ENCODE assay signal across 8 mouse cellular contexts in genomic region chr8:123224278-123225266, GRCm38 (mm10). TPM values are rescaled to one million over a fixed set of nuclear protein-coding genes. Genes with fewer than 3 reads are reported as not detected.
DNase-seq lines count a peak whose midpoint lies in the region; ATAC-seq and TF ChIP-seq lines count a peak whose summit lies in the region.

Gene Cdk10 (plus strand): TSS chr8:123224842.

- no peak for TF ChIP-seq EP300 in ES-Bruce4 (IDR thresholded peaks at IDR 0.05; ENCODE audit: insufficient read depth, low read depth, low read length)

- H3K4me1 ChIP-seq in ES-Bruce4 (ENCODE audit: control insufficient read depth, insufficient read depth, low read length) = no peaks in the 10 kb centered on the region
- peaks cover 10% of the 10 kb centered on the region for H3K4me1 ChIP-seq in forebrain, embryonic 14.5 days (ENCODE audit: control insufficient read depth, insufficient read depth, low read length)
- H3K4me1 ChIP-seq in neural tube, embryonic 15.5 days = peaks cover 19% of the 10 kb centered on the region

- intact Hi-C loops in heart, postnatal 14 days (cut with DNase I) = loop anchor here (1.0 kb wide), 1 partner anchor 30 kb away; the partner anchor contains the start of genes Vps9d1 and Zfp276

- no peaks in the 10 kb centered on the region for H3K27me3 ChIP-seq in ES-Bruce4 (ENCODE audit: control insufficient read depth, insufficient read depth, low read length, poor library complexity, severe bottlenecking)
- H3K27me3 ChIP-seq in forebrain, embryonic 14.5 days (replicated peaks; ENCODE audit: control insufficient read depth, insufficient read depth, low read length) = no peaks in the 10 kb centered on the region
- no peaks in the 10 kb centered on the region for H3K27me3 ChIP-seq in neural tube, embryonic 15.5 days (replicated peaks)

- peak; percentile 85; the same call in 1 of the 2 replicates for ATAC-seq in cerebellum, adult (ENCODE audit: insufficient number of reproducible peaks, low FRiP score, low TSS enrichment)
- ATAC-seq in forebrain, embryonic 14.5 days = peak; percentile 95
- ATAC-seq in neural tube, embryonic 15.5 days (ENCODE audit: low FRiP score) = peak; percentile 90

- peak within 1 kb of the TSS; percentile 38; the same call in 1 of the 2 replicates for H3K27ac ChIP-seq in ES-Bruce4 (ENCODE audit: insufficient read depth, low read length)
- peak within 1 kb of the TSS; percentile 72 for H3K27ac ChIP-seq in forebrain, embryonic 14.5 days (ENCODE audit: low read depth, low read length)
- peak within 1 kb of the TSS; percentile 90 for H3K27ac ChIP-seq in neural tube, embryonic 15.5 days (replicated peaks)

- H3K4me3 ChIP-seq in ES-Bruce4 (ENCODE audit: low read depth, low read length) = peak within 1 kb of the TSS; percentile 88
- H3K4me3 ChIP-seq in forebrain, embryonic 14.5 days (ENCODE audit: low read depth, low read length) = peak within 1 kb of the TSS; percentile 82
- H3K4me3 ChIP-seq in neural tube, embryonic 15.5 days (replicated peaks) = peak within 1 kb of the TSS; percentile 82

- H3K9me3 ChIP-seq in ES-Bruce4 (replicated peaks; ENCODE audit: control insufficient read depth, insufficient read depth, low read length, poor library complexity, severe bottlenecking) = no peaks in the 10 kb centered on the region
- H3K9me3 ChIP-seq in forebrain, embryonic 14.5 days (replicated peaks; ENCODE audit: control insufficient read depth, low read length) = no peaks in the 10 kb centered on the region
- no peaks in the 10 kb centered on the region for H3K9me3 ChIP-seq in neural tube, embryonic 15.5 days (replicated peaks)

- H3K36me3 ChIP-seq in ES-Bruce4 (ENCODE audit: control insufficient read depth, insufficient read depth, low read length, poor library complexity, severe bottlenecking) = peaks cover 11% of the 10 kb centered on the region; the same call in 1 of the 2 replicates
- H3K36me3 ChIP-seq in forebrain, embryonic 14.5 days (ENCODE audit: control insufficient read depth, insufficient read depth, low read length) = peaks cover 31% of the 10 kb centered on the region
- peaks cover 24% of the 10 kb centered on the region for H3K36me3 ChIP-seq in neural tube, embryonic 15.5 days

- peak within 1 kb of the TSS; percentile 66 for H3K4me2 ChIP-seq in forebrain, embryonic 14.5 days (ENCODE audit: low read length)
- peak within 1 kb of the TSS; percentile 92 for H3K4me2 ChIP-seq in neural tube, embryonic 15.5 days

- WGBS in forebrain, embryonic 14.5 days = 4% methylated on average over 59 of the region's 59 CpGs
- 3% methylated on average over 59 of the region's 59 CpGs for WGBS in neural tube, embryonic 15.5 days

- TF ChIP-seq POLR2A in ES-Bruce4 (IDR thresholded peaks at IDR 0.05; ENCODE audit: insufficient read depth, low read length) = peak; percentile 98

- peak within 1 kb of the TSS; percentile 86 for H3K9ac ChIP-seq in ES-Bruce4 (ENCODE audit: low read depth, poor library complexity, severe bottlenecking)
- peak within 1 kb of the TSS; percentile 77 for H3K9ac ChIP-seq in forebrain, embryonic 14.5 days (ENCODE audit: low read length)
- H3K9ac ChIP-seq in neural tube, embryonic 15.5 days (replicated peaks) = peak within 1 kb of the TSS; percentile 90

- no peak for TF ChIP-seq CTCF in ES-Bruce4 (IDR thresholded peaks at IDR 0.05; ENCODE audit: low read depth, low read length)

- peak; percentile 95 for DNase-seq in forebrain, embryonic 14.5 days (ENCODE audit: low spot score)
- peak; percentile 92 to 96 for DNase-seq in heart, postnatal 14 days
- DNase-seq in layer of hippocampus, adult 11-12 months (ENCODE audit: low spot score) = peak; percentile 92
- peak; percentile 93 to 95 for DNase-seq in lung, adult 18-20 months
- DNase-seq in testis, postnatal 14 days (ENCODE audit: low spot score) = peak; percentile 92

RNA-seq across cellular contexts. Expression of gene Cdk10, which starts in this region (rescaled TPM):
- polyA plus RNA-seq in ES-Bruce4 (2011; ENCODE audit: insufficient read depth, insufficient read length, low read depth, missing spikeins) = 34.3 and 35.7 TPM in 2 replicates
- polyA plus RNA-seq in forebrain, embryonic 14.5 days (2014; fragmentation: Nextera tagmentation; extraction: Ambion mirVana) = 41.1 and 43.1 TPM in 2 replicates
- 10 to 100 TPM; 22.5 to 23.8 TPM for total RNA-seq in heart, postnatal 14 days (2021)
- polyA plus RNA-seq in neural tube, embryonic 15.5 days (2015; fragmentation: Nextera tagmentation; extraction: Ambion mirVana) = 42.3 and 44.2 TPM in 2 replicates

Comparison
In these comparisons a context has a peak if more than half of its experiments do, and no peak if none do; other contexts are left out.
1. Peak in every context shown above with its lines: DNase-seq, ATAC-seq, H3K4me3 ChIP-seq and H3K27ac ChIP-seq.
2. H3K27ac ChIP-seq: peak in every context shown above with its lines; median percentile 90 in neural tube, embryonic 15.5 days; 72 in forebrain, embryonic 14.5 days; 38 in ES-Bruce4.